Mouse (Mus musculus): ENCODE measurements around the gene 4833427G06Rik.

The 4833427G06Rik gene

GRCm38 (mm10) chr9:51060601-51061000 is 41.3 kb downstream of the 4833427G06Rik start, which contains the start of gene Btg4:
TSS of gene Btg4 (plus strand) at chr9:51060901.
- no peak for DNase-seq

GRCm38 (mm10) chr9:51058951-51059521 is 42.8 kb downstream of the 4833427G06Rik start:
- no peak for DNase-seq

DNA sequence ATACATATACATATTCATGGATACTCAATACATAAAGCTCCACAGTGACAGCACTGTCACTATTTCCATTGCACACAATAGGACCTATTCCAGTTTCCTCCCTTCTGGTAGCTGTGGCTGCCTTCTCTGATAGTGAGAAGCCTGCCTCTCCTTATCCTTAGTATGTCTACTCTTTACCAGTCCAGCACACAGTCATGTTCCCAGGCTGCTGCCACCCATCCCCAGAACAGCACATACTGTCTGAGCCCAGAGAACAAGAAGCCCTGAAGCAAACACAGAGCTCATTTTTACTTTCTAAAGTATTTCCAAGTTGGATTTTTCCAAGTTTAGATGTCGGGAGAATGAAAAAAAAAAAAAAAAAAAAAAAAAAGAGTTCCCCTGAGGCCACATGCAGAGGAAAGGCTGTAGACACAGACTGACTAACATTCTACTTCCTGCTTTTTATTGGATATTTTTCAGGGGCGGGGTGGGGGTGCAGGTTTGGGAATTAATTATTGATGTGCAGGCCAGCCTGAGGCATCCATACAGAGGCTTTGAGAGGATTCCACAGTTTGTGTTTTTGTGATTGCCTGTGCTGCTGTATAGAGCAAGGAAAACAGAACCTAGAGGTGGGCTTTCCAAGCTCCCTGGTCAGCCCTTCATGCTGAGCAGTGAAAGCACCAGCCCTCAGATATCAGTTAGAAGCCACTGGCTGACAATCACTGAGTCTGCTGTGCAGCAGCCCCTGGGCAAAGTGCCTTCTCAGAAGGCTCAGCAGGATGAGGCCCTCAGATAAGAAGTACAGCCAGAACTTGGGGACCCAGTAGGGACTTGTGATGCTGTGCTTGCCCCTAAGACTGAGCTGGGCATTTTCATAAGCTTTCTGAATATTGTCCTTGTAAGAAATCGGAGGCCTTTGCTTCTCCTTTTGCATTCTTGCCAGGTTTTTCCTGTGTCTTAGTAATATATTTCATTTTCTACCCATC is 45.2 kb downstream of the 4833427G06Rik start:
- DNase-seq = no peak

- no peak for DNase-seq
These were observed 49.7 kb downstream of the 4833427G06Rik start for GRCm38 (mm10) chr9:51052180-51052579.

DNA sequence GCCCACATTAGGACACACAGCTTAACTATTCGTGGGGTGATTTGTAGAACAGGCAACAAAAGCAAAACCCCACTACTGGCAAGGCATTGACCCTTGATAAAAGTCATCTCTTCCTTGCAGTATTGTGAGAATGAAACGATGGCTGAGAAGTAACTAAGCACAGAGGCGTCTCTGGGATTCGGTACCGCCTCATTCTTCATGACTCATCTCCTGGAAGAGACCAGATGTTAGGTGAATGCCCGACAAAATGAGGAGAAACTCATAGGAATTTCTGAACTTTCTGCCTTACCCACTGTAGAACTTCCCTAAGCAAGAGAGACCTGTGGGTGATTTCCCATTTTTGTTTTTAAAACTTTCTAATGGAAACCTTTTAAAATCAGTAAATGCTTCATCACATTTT is 59.7 kb downstream of the 4833427G06Rik start:
- no peak for DNase-seq

GRCm38 (mm10) chr9:51041491-51041980 is 60.3 kb downstream of the 4833427G06Rik start:
- DNase-seq = no peak

DNA sequence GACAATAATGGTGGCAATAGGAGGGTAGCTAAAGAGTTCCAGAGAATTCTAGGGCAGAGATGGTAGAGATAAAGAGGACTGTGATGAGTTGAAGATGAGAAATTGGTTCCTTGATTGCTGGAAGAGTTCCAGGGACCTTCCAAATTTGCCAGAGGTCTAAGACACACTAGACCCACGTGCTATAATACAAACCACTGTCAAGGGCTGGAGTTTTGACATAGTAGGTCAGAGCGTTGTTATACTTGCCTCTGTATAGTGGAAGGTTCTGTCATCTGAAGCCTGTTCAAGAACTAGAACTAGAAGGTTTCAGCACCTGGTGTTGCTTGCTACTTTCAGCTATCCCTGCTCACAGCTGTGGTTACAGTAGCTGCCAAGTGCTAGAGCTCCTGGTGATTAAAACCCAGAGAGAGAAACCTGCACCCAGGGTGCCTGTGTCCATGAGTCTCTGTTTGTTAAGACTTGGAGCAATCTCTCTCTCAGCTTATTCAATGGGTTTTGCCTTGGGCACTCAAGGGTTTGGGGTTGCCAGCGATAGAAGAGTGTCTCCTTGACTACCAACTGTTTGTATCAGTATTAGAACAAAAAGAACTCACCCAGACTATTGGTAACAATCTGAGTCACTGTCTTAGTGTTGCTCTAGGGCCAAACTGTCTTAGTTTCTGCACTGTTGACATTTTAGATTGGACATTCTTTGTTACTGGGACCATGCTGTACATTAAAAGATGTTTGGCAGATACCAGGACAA is 68.9 kb downstream of the 4833427G06Rik start:
- no peak for DNase-seq

DNA sequence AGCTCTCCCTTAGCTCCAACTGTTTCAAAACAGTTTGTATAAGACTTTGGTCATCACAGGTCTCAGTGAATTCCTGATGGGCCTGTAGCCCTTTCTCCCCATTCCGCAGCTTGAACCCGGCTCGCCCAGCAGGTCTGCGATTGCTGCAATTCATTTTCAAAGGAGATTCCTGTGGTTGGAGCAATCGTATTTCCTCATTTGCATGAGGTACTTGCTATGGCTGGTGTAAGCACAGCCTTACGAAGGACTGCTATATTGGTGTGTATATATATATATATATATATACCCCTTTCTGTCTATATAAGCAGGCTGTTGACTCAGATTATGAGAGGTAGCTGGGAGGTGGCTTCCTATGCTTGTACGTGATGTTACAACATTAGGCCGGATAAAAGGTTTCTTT is 69.6 kb downstream of the 4833427G06Rik start:
- DNase-seq = no peak

DNA sequence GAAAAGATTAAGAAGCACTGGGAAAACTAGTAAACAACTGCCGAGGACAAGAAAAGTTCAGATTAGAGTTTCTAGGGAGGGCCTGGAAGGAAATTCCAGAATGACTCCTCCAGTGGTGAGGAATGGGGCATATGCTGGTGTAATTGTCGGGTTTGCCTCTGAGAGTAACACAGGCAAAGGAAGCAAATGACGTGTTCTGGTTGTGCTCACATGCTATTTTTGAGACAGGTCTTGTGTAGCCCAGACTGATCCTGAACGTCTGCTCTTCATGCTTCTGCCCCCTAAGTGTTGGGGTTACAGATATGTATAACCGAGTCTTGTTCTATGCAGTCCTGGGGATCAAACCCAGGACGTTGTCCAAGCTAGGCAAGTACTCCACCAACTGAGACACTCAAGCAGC is 70.3 kb downstream of the 4833427G06Rik start:
- no peak for DNase-seq

Measured in cerebellum, postnatal 36 days (tissue).